Mouse (Mus musculus) cerebellum, adult 2 months (tissue): ENCODE results near the gene Tnr.

Experiments
- CTCF ChIP-seq: fragments of 200-500 bp; IDR thresholded peaks from 2 replicates; pipeline ENCODE4 v1.5.1; 2011; ENCODE audit warnings: low read depth, mild to moderate bottlenecking, control low read depth, low read length, moderate library complexity, borderline replicate concordance; ENCODE audit not compliant: insufficient read depth
- POLR2A ChIP-seq: fragments of 200-500 bp; IDR thresholded peaks from 2 replicates; pipeline ENCODE4 v1.6.1; 2011; ENCODE audit warnings: low read length, control low read depth, borderline replicate concordance; ENCODE audit not compliant: insufficient read depth

- TF ChIP-seq POLR2A (no peak), CTCF (no peak)
Measured at GRCm38 (mm10) chr1:159532841-159533569, 9.4 kb downstream of the Tnr start.
